Mouse (Mus musculus): Measurements from ENCODE around the gene Fam20c. TPM values are rescaled to one million over a fixed set of nuclear protein-coding genes. Genes with fewer than 3 reads are reported as not detected.

The Fam20c gene
- polyA plus RNA-seq, 1 experiment from 2014 or later: 5.4 TPM

Other genes starting within 250 kb of the Fam20c start
- gene 1700123K08Rik, start 189.8 kb upstream of the Fam20c start, polyA plus RNA-seq (2015; fragmentation: Nextera tagmentation; extraction: Ambion mirVana): not detected in 2 replicates
- 45.9 and 47.2 TPM in 2 replicates for gene Zfp68, start 134.8 kb upstream of the Fam20c start, polyA plus RNA-seq (2015; fragmentation: Nextera tagmentation; extraction: Ambion mirVana)
- gene A430033K04Rik, start 131.7 kb upstream of the Fam20c start, polyA plus RNA-seq (2015; fragmentation: Nextera tagmentation; extraction: Ambion mirVana): 7.3 and 7.8 TPM in 2 replicates
- gene Gm5294, start 65.6 kb downstream of the Fam20c start, polyA plus RNA-seq (2015; fragmentation: Nextera tagmentation; extraction: Ambion mirVana): 0.24 TPM in 1 of 2 replicates, not detected in the other
- 54.0 and 56.0 TPM in 2 replicates for gene Pdgfa, start 242.9 kb downstream of the Fam20c start, polyA plus RNA-seq (2015; fragmentation: Nextera tagmentation; extraction: Ambion mirVana)

Data from heart, embryonic 16.5 days (tissue).